26 mouse cellular contexts compared by ENCODE assay signal in the genomic region with DNA sequence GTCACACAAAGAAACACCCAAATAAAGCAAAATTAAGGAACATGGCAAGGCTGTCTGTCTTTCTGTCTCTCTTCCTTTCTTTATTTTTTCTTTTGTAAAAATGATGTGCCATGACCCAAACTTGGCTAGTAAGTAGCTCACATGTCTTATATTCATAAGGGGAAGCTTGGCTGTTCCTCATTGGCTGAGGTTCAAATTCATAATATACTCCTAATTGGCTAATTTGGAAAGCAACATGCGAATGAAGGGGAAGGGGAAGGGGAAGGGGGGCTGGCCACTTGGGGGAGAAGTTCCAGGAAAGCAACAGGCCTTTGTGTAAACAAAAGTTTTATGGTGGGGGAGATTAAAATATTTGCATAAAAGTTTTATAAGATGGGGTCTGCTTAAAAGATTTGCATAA. TPM values are rescaled to one million over a fixed set of nuclear protein-coding genes. Genes with fewer than 3 reads are reported as not detected.
DNase-seq lines count a peak whose midpoint lies in the region; ATAC-seq and TF ChIP-seq lines count a peak whose summit lies in the region.
"Had no signal": no experiment of that assay in that cellular context is flagged by ENCODE, and none has a peak within 500 bp of the region (broad histone marks: within the 10 kb centered on the region; RNA-seq: fewer than 3 reads in every experiment).

No protein-coding gene starts in this region.

- no peak for ATAC-seq in forebrain, embryonic 14.5 days
- ATAC-seq in hindbrain, postnatal 0 days = no peak
- no peak for ATAC-seq in hindbrain, embryonic 13.5 days (ENCODE audit: low FRiP score)
- no peak for ATAC-seq in lung, embryonic 14.5 days (ENCODE audit: insufficient read depth)
- ATAC-seq in activated CD4-positive, CD25-positive, alpha-beta regulatory T cell, adult 4 months = no peak
- ATAC-seq: CD4-positive, CD25-positive, alpha-beta regulatory T cell, adult 4 months; forebrain, embryonic 15.5 days; forebrain, postnatal 0 days; Patski had no signal

- H3K4me1 ChIP-seq in forebrain, embryonic 14.5 days (ENCODE audit: control insufficient read depth, insufficient read depth, low read length) = peaks cover 11% of the 10 kb centered on the region
- H3K4me1 ChIP-seq in forebrain, embryonic 10.5 days = peaks cover 15% of the 10 kb centered on the region
- H3K4me1 ChIP-seq in hindbrain, postnatal 0 days (ENCODE audit: insufficient read depth, low read length) = no peaks in the 10 kb centered on the region
- peaks cover 25% of the 10 kb centered on the region for H3K4me1 ChIP-seq in hindbrain, embryonic 13.5 days (replicated peaks)
- H3K4me1 ChIP-seq in lung, embryonic 14.5 days (ENCODE audit: insufficient read depth) = peaks cover 18% of the 10 kb centered on the region

- no peaks in the 10 kb centered on the region for H3K27me3 ChIP-seq in forebrain, embryonic 14.5 days (replicated peaks; ENCODE audit: control insufficient read depth, insufficient read depth, low read length)
- no peaks in the 10 kb centered on the region for H3K27me3 ChIP-seq in forebrain, embryonic 10.5 days (ENCODE audit: poor library complexity, severe bottlenecking)
- no peaks in the 10 kb centered on the region for H3K27me3 ChIP-seq in hindbrain, postnatal 0 days (ENCODE audit: insufficient read depth, low read length)
- H3K27me3 ChIP-seq in hindbrain, embryonic 13.5 days = no peaks in the 10 kb centered on the region
- H3K27me3 ChIP-seq in lung, embryonic 14.5 days (ENCODE audit: insufficient read depth, low read length) = no peaks in the 10 kb centered on the region
- H3K27me3 ChIP-seq: CH12.LX; embryonic facial prominence, embryonic 12.5 days; forebrain, embryonic 12.5 days; forebrain, embryonic 15.5 days had no signal

- no peak overlapping the region for H3K9ac ChIP-seq in forebrain, embryonic 14.5 days (ENCODE audit: low read length)
- H3K9ac ChIP-seq in hindbrain, postnatal 0 days (replicated peaks; ENCODE audit: low read length) = no peak overlapping the region
- H3K9ac ChIP-seq in hindbrain, embryonic 13.5 days = no peak overlapping the region
- H3K9ac ChIP-seq in lung, embryonic 14.5 days = no peak overlapping the region
- H3K9ac ChIP-seq: embryonic facial prominence, embryonic 12.5 days; forebrain, embryonic 12.5 days; forebrain, embryonic 15.5 days; forebrain, postnatal 0 days had no signal

- peak; percentile 57 for DNase-seq in forebrain, embryonic 14.5 days (ENCODE audit: low spot score)
- no peak for DNase-seq in forebrain, embryonic 10.5 days (ENCODE audit: extremely low spot score, low spot score)
- peak; percentile 10 for DNase-seq in hindbrain, postnatal 0 days (ENCODE audit: low spot score)
- peak; percentile 5 for DNase-seq in lung, embryonic 14.5 days
- DNase-seq in lung, postnatal 25 days (ENCODE audit: low spot score) = no peak
- DNase-seq in brain, embryonic 14.5 days (ENCODE audit: low read depth) = peak; percentile 54
- DNase-seq: adrenal gland, adult 2 months; adrenal gland, postnatal 10 days; adrenal gland, postnatal 25 days; B cell, adult 2 months; cerebellum, adult 11-12 months; cerebellum, adult 2 months; cerebellum, adult 9-10 months; cerebellum, postnatal 10 days; cerebellum, postnatal 25 days; forebrain, postnatal 0 days had no signal

- no peak overlapping the region for H3K4me2 ChIP-seq in forebrain, embryonic 14.5 days (ENCODE audit: low read length)
- H3K4me2 ChIP-seq in hindbrain, postnatal 0 days (ENCODE audit: low read depth, low read length) = no peak overlapping the region
- H3K4me2 ChIP-seq in hindbrain, embryonic 13.5 days = no peak overlapping the region
- no peak overlapping the region for H3K4me2 ChIP-seq in lung, embryonic 14.5 days
- H3K4me2 ChIP-seq: embryonic facial prominence, embryonic 12.5 days; forebrain, embryonic 12.5 days; forebrain, embryonic 15.5 days had no signal

- TF ChIP-seq POLR2A in brain, embryonic 14.5 days (IDR thresholded peaks at IDR 0.05; ENCODE audit: borderline replicate concordance, extremely low read depth, insufficient read depth, insufficient read length, poor library complexity, severe bottlenecking) = no peak

- no peak overlapping the region for H3K4me3 ChIP-seq in forebrain, embryonic 14.5 days (ENCODE audit: low read depth, low read length)
- no peak overlapping the region for H3K4me3 ChIP-seq in forebrain, embryonic 10.5 days
- no peak overlapping the region for H3K4me3 ChIP-seq in hindbrain, postnatal 0 days (ENCODE audit: low read length)
- no peak overlapping the region for H3K4me3 ChIP-seq in hindbrain, embryonic 13.5 days
- no peak overlapping the region for H3K4me3 ChIP-seq in lung, embryonic 14.5 days (ENCODE audit: low read depth, low read length)
- H3K4me3 ChIP-seq: embryonic facial prominence, embryonic 10.5 days; embryonic facial prominence, embryonic 12.5 days; forebrain, embryonic 12.5 days; forebrain, embryonic 15.5 days had no signal

- no peak overlapping the region for H3K27ac ChIP-seq in forebrain, embryonic 14.5 days (ENCODE audit: low read depth, low read length)
- no peak overlapping the region for H3K27ac ChIP-seq in forebrain, embryonic 10.5 days
- no peak overlapping the region for H3K27ac ChIP-seq in hindbrain, postnatal 0 days
- H3K27ac ChIP-seq in hindbrain, embryonic 13.5 days = no peak overlapping the region
- no peak overlapping the region for H3K27ac ChIP-seq in lung, embryonic 14.5 days (ENCODE audit: low read depth)
- H3K27ac ChIP-seq: embryonic facial prominence, embryonic 10.5 days; embryonic facial prominence, embryonic 12.5 days; forebrain, embryonic 12.5 days; forebrain, embryonic 15.5 days had no signal

- WGBS in forebrain, embryonic 14.5 days = 25% methylated on average over 1 of the region's 1 CpGs
- WGBS in forebrain, embryonic 10.5 days = 38% methylated on average over 1 of the region's 1 CpGs
- WGBS in hindbrain, postnatal 0 days = 57% methylated on average over 1 of the region's 1 CpGs
- WGBS in hindbrain, embryonic 13.5 days = 50% methylated on average over 1 of the region's 1 CpGs
- 67% methylated on average over 1 of the region's 1 CpGs for WGBS in lung, embryonic 14.5 days

- no peak for TF ChIP-seq CTCF in hindbrain, postnatal 0 days (IDR thresholded peaks at IDR 0.05; ENCODE audit: low read depth)
- TF ChIP-seq CTCF in lung, embryonic 14.5 days (IDR thresholded peaks at IDR 0.05; ENCODE audit: low read depth) = no peak
- no peak for TF ChIP-seq CTCF in brain, embryonic 14.5 days (IDR thresholded peaks at IDR 0.05; ENCODE audit: borderline replicate concordance, extremely low read depth, insufficient read depth, insufficient read length)

- no peaks in the 10 kb centered on the region for H3K36me3 ChIP-seq in forebrain, embryonic 14.5 days (ENCODE audit: control insufficient read depth, insufficient read depth, low read length)
- no peaks in the 10 kb centered on the region for H3K36me3 ChIP-seq in forebrain, embryonic 10.5 days (replicated peaks)
- H3K36me3 ChIP-seq in hindbrain, postnatal 0 days (ENCODE audit: insufficient read depth, low read length) = no peaks in the 10 kb centered on the region
- H3K36me3 ChIP-seq in hindbrain, embryonic 13.5 days = no peaks in the 10 kb centered on the region
- H3K36me3 ChIP-seq in lung, embryonic 14.5 days (ENCODE audit: insufficient read depth) = no peaks in the 10 kb centered on the region
- H3K36me3 ChIP-seq: embryonic facial prominence, embryonic 10.5 days; embryonic facial prominence, embryonic 12.5 days; forebrain, embryonic 12.5 days; forebrain, embryonic 15.5 days; G1E had no signal

- H3K9me3 ChIP-seq in forebrain, embryonic 14.5 days (replicated peaks; ENCODE audit: control insufficient read depth, low read length) = no peaks in the 10 kb centered on the region
- no peaks in the 10 kb centered on the region for H3K9me3 ChIP-seq in forebrain, embryonic 10.5 days
- H3K9me3 ChIP-seq in hindbrain, postnatal 0 days (ENCODE audit: low read length) = no peaks in the 10 kb centered on the region
- H3K9me3 ChIP-seq in hindbrain, embryonic 13.5 days = no peaks in the 10 kb centered on the region
- peaks cover 4% of the 10 kb centered on the region; the same call in 1 of the 2 replicates for H3K9me3 ChIP-seq in lung, embryonic 14.5 days (ENCODE audit: low read depth, low read length)
- H3K9me3 ChIP-seq: embryonic facial prominence, embryonic 10.5 days; embryonic facial prominence, embryonic 12.5 days; forebrain, embryonic 12.5 days; forebrain, embryonic 15.5 days; G1E had no signal

RNA-seq across cellular contexts. Expression of gene Comtd1, which starts 51.7 kb away (rescaled TPM):
- polyA plus RNA-seq in forebrain, embryonic 14.5 days (2014; fragmentation: Nextera tagmentation; extraction: Ambion mirVana) = 30.9 and 38.6 TPM in 2 replicates
- polyA plus RNA-seq in forebrain, embryonic 10.5 days (2016; fragmentation: Nextera tagmentation; extraction: Ambion mirVana) = 16.6 and 17.7 TPM in 2 replicates
- total RNA-seq in hindbrain, postnatal 0 days (2014; rRNA removed) = 37.1 and 47.9 TPM in 2 replicates
- polyA plus RNA-seq in hindbrain, postnatal 0 days (2015; fragmentation: Nextera tagmentation; extraction: Ambion mirVana) = 62.2 and 62.8 TPM in 2 replicates
- polyA plus RNA-seq in hindbrain, embryonic 13.5 days (2015; fragmentation: Nextera tagmentation; extraction: Ambion mirVana) = 34.2 TPM in 2 replicates
- polyA plus RNA-seq in lung, embryonic 14.5 days (2014; fragmentation: Nextera tagmentation; extraction: Ambion mirVana) = 15.4 and 17.0 TPM in 2 replicates
- polyA plus RNA-seq in brain, embryonic 14.5 days (2012; rRNA removed) = 24.4 and 26.9 TPM in 2 replicates
- polyA plus RNA-seq in activated CD4-positive, CD25-positive, alpha-beta regulatory T cell, adult 4 months (2017; shearing (Covaris generic)) = 10 to 100 TPM; 17.4 to 27.6 TPM

Comparison
In these comparisons a context has a peak if more than half of its experiments do, and no peak if none do; other contexts are left out.
1. DNase-seq: peak in forebrain, embryonic 14.5 days (single experiment), hindbrain, postnatal 0 days (single experiment), lung, embryonic 14.5 days (single experiment) and brain, embryonic 14.5 days (single experiment); none in forebrain, embryonic 10.5 days (single experiment) and lung, postnatal 25 days (single experiment).